Mouse (Mus musculus) bone marrow, adult 2 months (tissue): ENCODE data around the gene Cks1brt.

Experiments
- CTCF ChIP-seq: fragments of 200-500 bp; IDR thresholded peaks from 2 replicates; pipeline ENCODE4 v1.5.1; 2011; ENCODE audit warnings: low read length, control low read depth; ENCODE audit not compliant: control insufficient read depth, insufficient read depth
- POLR2A ChIP-seq: fragments of 200-500 bp; IDR thresholded peaks from 2 replicates; pipeline ENCODE4 v1.6.1; 2011; ENCODE audit warnings: low read depth, mild to moderate bottlenecking, control low read depth, low read length, borderline replicate concordance; ENCODE audit not compliant: control insufficient read depth

DNA sequence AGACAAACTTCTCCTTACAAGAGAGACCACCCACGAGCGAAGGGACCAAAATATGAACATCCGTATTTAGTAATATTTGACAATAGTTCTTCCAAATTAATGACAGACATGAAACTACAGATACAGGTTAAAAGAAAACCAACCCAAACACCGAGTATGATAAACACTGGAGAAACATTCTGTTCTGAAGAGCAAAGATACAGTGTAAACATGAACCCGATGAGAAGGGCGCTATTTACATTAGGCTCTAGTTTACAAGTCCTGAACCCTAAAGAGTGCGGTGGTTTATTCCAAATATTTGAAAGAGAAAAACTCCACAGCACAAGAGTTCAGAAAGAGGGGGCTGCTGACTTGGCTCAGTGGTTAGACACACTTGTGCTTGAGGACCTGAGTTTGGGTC is 34.7 kb upstream of the Cks1brt start:
- TF ChIP-seq CTCF (no peak), POLR2A (no peak)
